Mouse (Mus musculus): ENCODE data around the gene Ttc33.

GRCm38 (mm10) chr15:5142047-5142446 lies 43.3 kb upstream of the Ttc33 start:
- no peak for TF ChIP-seq CTCF (conservative IDR thresholded peaks at IDR 0.05; ENCODE audit: insufficient read depth, insufficient read length, low read depth, low read length)
- TF ChIP-seq POLR2A (IDR thresholded peaks at IDR 0.05; ENCODE audit: low read depth, low read length) = no peak

Measured in kidney, adult 2 months (tissue).